Mouse (Mus musculus): ENCODE results near the gene C1qtnf7. TPM values are rescaled to one million over a fixed set of nuclear protein-coding genes. Genes with fewer than 3 reads are reported as not detected.

The C1qtnf7 gene
- 0.09 TPM for polyA plus RNA-seq (2021)

DNA sequence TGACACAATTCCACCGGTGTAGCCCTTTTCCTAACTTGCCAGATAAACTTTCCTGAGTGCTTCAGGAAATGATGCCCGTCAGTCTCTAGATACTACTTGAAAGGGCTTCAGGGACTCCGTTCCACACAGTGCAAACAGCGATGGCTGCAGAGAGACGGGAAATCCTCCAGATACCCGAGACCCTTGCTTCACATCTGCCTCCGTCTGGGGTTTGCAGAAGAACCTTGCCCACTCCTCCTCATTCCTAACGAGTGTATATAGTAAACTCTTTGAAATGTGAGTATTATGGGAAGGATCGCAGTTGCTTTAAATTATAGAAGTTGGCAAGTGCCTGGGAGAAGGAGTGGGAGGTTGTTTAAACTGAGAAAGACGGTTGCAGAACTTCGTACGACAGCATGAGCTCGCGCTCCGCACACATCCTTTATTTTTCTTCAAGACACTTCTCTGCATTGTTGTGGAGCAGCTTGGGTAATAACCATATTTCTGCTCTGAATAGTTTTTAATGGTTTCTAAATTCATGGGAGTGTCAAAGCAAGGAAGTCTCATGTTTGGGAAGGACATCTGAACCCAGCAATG, at the start of gene C1qtnf7:
C1qtnf7 (plus strand) TSS at position 138 of the 576 bp plus-strand sequence.
- TF ChIP-seq CTCF (IDR thresholded peaks at IDR 0.05): no peak
- ChIA-PET CTCF (no interaction called here), POLR2A (no interaction called here)
- in situ Hi-C loops (cut with MboI; ENCODE audit: low pct_unique_long_range_greater_than_20kb): no loop called here
- ATAC-seq (no peak), DNase-seq (ENCODE audit: low read depth, low spot score) (no peak)
- H3K27me3 ChIP-seq: no peaks in the 10 kb centered on the region

DNA sequence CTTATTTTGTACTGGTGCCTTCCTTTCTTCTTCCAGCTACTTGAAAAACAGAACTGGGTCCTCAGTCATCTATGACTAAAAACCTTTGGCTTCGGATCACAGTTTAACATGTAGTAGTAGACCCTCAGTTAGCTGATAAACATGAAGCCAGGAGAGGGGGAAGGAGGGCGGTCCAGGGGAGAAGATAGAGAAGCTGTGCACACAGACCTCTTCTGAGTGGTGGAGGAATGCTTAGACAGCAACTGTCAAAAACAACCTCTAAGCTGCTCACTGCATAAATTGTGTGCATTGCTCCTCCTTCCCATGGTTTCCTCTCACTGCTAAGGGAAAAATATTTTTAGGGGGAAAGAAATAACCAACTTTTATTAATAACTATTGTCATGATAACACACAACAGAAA, 48.6 kb upstream of the C1qtnf7 start:
- CTCF ChIA-PET: interaction anchor here (1.1 to 1.9 kb wide), 4 partner anchors 10 to 123 kb away, joined by 3 to 10 read pairs (median 4); no protein-coding TSS in a partner anchor

GRCm38 (mm10) chr5:43467214-43467613, 48.1 kb upstream of the C1qtnf7 start:
- ChIA-PET CTCF (interaction anchor here (1.1 to 1.8 kb wide), 3 partner anchors 11 to 122 kb away, joined by 3 to 4 read pairs (median 3); no protein-coding TSS in a partner anchor), POLR2A (interaction anchor here (1.2 kb wide), 1 partner anchor 10 kb away, joined by 6 read pairs; no protein-coding TSS in a partner anchor)
- ATAC-seq (no peak), DNase-seq (ENCODE audit: low read depth, low spot score) (no peak)
- in situ Hi-C loops (cut with MboI; ENCODE audit: low pct_unique_long_range_greater_than_20kb): no loop called here
- no peaks in the 10 kb centered on the region for H3K27me3 ChIP-seq
- no peak for TF ChIP-seq CTCF (IDR thresholded peaks at IDR 0.05)

More for the DNA sequence above, 48.6 kb upstream of the C1qtnf7 start:
- ATAC-seq (no peak), DNase-seq (ENCODE audit: low read depth, low spot score) (no peak)
- no peaks in the 10 kb centered on the region for H3K27me3 ChIP-seq
- no peak for TF ChIP-seq CTCF (IDR thresholded peaks at IDR 0.05)
- POLR2A ChIA-PET: interaction anchor here (1.1 to 1.2 kb wide), 2 partner anchors 10 to 23 kb away, joined by 3 to 6 read pairs; no protein-coding TSS in a partner anchor
- in situ Hi-C loops (cut with MboI; ENCODE audit: low pct_unique_long_range_greater_than_20kb): no loop called here

DNA sequence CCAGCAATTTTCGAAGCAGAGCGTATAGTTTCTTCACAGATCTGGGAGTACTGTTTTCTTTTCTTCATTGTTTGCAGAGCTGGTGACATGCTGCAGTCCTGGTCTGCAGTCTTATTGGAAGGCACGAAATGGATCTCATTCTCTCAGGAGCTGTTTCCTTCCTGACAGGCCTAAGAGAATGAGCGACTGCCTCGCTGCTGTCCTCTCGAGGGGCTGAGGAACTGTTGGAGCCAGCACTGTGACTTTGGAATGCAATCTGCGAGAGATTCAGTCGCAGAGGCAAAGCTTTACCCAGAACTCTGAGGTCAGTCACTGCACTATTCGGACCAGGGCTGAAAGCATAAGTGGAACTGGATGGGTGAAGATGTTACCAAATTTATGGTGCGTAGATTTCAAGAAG, 46.4 kb upstream of the C1qtnf7 start:
- no peaks in the 10 kb centered on the region for H3K27me3 ChIP-seq
- ATAC-seq (no peak), DNase-seq (ENCODE audit: low read depth, low spot score) (no peak)
- in situ Hi-C loops (cut with MboI; ENCODE audit: low pct_unique_long_range_greater_than_20kb): no loop called here
- ChIA-PET POLR2A (no interaction called here), CTCF (interaction anchor here (1.0 to 1.5 kb wide), 3 partner anchors 12 to 165 kb away, joined by 3 to 4 read pairs (median 4); no protein-coding TSS in a partner anchor)
- TF ChIP-seq CTCF (IDR thresholded peaks at IDR 0.05): no peak

- POLR2A ChIA-PET: no interaction called here
Observed at GRCm38 (mm10) chr5:43477953-43478352, 37.4 kb upstream of the C1qtnf7 start.

DNA sequence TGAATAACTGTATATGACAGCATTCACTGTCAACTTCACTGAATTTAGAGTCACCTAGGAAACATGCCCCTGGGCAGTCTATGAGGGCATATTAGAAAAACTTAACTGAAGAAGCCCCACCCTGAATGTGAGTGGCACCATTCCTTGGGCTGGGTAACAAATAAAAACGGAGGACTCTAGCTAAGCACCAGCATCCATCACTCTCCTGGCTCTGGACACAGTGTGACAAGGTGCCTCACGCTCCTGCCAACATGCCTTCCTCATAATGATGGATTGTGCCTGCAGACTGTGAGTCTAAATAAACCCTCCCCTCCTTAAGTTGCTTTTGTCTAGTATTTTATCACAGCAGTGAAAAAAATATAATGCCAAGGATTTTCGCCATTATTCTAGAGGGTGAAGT, 35.3 kb upstream of the C1qtnf7 start:
- in situ Hi-C loops (cut with MboI; ENCODE audit: low pct_unique_long_range_greater_than_20kb): no loop called here
- ChIA-PET CTCF (interaction anchor here (0.8 to 2.6 kb wide), 9 partner anchors 9 to 154 kb away, joined by 3 to 12 read pairs (median 3); no protein-coding TSS in a partner anchor), POLR2A (no interaction called here)
- H3K27me3 ChIP-seq: no peaks in the 10 kb centered on the region
- DNase-seq (ENCODE audit: low read depth, low spot score) (no peak), ATAC-seq (no peak)
- TF ChIP-seq CTCF (IDR thresholded peaks at IDR 0.05): no peak

More at GRCm38 (mm10) chr5:43477953-43478352, 37.4 kb upstream of the C1qtnf7 start:
- CTCF ChIA-PET: interaction anchor here (1.0 to 2.3 kb wide), 7 partner anchors 7 to 105 kb away, joined by 3 to 10 read pairs (median 4); no protein-coding TSS in a partner anchor
- in situ Hi-C loops (cut with MboI; ENCODE audit: low pct_unique_long_range_greater_than_20kb): no loop called here
- DNase-seq (ENCODE audit: low read depth, low spot score): no peak
- no peaks in the 10 kb centered on the region for H3K27me3 ChIP-seq
- TF ChIP-seq CTCF (IDR thresholded peaks at IDR 0.05): no peak
- ATAC-seq: no peak

DNA sequence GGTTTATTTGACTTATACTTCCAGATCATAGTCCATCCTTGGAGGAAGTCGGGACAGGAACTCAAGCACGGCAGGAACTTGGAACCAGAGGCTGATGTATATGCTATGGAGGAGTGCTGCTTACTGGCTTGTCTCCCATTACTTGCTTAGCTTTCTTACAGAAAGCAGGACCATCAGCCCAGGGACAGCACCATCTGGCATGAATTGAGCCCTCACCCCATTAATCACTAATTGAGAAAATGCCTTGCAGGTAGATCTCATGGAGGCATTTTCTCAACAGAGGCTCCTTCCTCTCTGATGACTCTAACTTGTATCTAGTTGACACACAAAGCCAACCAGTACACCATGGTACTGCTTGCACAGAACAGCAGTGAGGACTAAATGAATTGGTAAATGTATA, 34.6 kb upstream of the C1qtnf7 start:
- no peak for DNase-seq (ENCODE audit: low read depth, low spot score)
- CTCF ChIA-PET: interaction anchor here (1.3 to 3.5 kb wide), 7 partner anchors 10 to 154 kb away, joined by 3 to 15 read pairs (median 3); no protein-coding TSS in a partner anchor
- POLR2A ChIA-PET: no interaction called here
- H3K27me3 ChIP-seq: no peaks in the 10 kb centered on the region
- in situ Hi-C loops (cut with MboI; ENCODE audit: low pct_unique_long_range_greater_than_20kb): no loop called here
- no peak for ATAC-seq
- TF ChIP-seq CTCF (IDR thresholded peaks at IDR 0.05): no peak

DNA sequence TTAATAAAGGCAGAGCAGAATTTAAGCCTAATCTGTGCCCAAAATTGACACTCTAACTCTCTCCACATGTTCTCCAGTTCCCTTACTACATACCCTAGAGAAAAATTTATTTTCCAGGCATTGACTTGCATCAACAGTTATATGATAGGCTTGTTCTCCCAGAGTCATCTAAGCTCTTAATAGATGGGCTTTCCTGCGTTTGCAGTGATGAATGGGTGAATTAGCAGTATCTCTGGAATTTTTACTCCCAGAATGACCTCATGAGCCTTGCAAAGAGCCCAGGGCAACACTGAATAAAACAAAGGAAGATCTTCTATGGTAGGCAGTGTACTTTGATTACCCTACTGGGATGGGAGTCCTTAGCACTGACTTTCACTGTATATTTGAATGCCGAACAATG, 33.5 kb upstream of the C1qtnf7 start:
- DNase-seq (ENCODE audit: low read depth, low spot score) (peak; percentile 58), ATAC-seq (peak; percentile 90)
- in situ Hi-C loops (cut with MboI; ENCODE audit: low pct_unique_long_range_greater_than_20kb): no loop called here
- no peaks in the 10 kb centered on the region for H3K27me3 ChIP-seq
- ChIA-PET CTCF (interaction anchor here (1.2 to 3.5 kb wide), 4 partner anchors 20 to 153 kb away, joined by 4 to 15 read pairs (median 10); no protein-coding TSS in a partner anchor), POLR2A (interaction anchor here (0.6 to 1.0 kb wide), 4 partner anchors 19 to 167 kb away, joined by 3 read pairs; no protein-coding TSS in a partner anchor)
- TF ChIP-seq CTCF (IDR thresholded peaks at IDR 0.05): no peak

DNA sequence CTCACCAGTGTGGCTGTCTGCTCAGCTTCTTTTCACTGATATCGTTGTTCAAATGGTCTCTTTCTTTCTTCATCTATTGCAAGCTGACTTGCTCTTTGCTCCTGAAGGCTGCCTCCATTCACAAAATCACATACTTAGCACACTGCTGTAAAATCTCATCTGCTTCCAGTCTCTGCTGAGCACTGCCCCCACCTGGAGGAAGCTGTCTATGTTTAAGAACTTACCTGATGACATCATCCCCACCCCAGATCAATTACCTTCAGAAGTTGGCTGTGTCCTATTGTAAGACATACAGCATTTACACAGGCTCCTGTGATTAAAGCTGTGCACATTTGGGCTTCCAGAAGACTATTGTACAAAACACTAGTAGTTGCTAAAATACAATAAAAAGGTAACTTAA, 13.5 kb upstream of the C1qtnf7 start:
- ChIA-PET CTCF (interaction anchor here (1.3 to 3.8 kb wide), 9 partner anchors 9 to 81 kb away, joined by 3 to 16 read pairs (median 6); no protein-coding TSS in a partner anchor), POLR2A (interaction anchor here (1.1 kb wide), 1 partner anchor 58 kb away, joined by 4 read pairs; no protein-coding TSS in a partner anchor)
- TF ChIP-seq CTCF (IDR thresholded peaks at IDR 0.05): peak; percentile 24
- in situ Hi-C loops (cut with MboI; ENCODE audit: low pct_unique_long_range_greater_than_20kb): no loop called here
- ATAC-seq (no peak), DNase-seq (ENCODE audit: low read depth, low spot score) (no peak)
- no peaks in the 10 kb centered on the region for H3K27me3 ChIP-seq

DNA sequence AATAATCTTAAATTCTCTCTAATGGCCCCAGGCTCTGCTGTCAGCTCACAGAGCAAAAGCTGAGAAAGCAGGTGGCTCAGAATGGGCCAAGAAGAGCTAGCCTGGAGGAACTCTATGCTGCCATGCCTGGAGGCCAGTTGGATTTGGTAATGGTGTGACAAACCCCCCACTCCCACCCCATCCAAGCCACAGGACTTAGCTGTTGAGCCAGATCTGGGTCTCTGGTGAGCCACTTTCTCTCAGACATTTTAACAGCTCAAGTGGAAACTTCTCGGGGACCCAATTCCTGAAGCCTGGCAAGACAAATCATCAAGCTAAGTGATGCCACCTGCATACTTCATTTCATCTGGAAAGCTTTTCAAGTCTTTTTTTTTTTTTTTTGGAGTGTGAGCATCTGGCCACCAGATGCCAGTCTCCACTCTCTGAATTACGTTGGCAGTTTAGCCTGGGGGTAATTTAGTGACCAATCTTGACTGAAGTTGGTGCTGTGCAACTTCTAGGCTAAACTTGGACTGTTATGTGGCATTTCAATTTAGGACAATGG, 11.0 kb upstream of the C1qtnf7 start:
- no peaks in the 10 kb centered on the region for H3K27me3 ChIP-seq
- DNase-seq (ENCODE audit: low read depth, low spot score) (no peak), ATAC-seq (no peak)
- in situ Hi-C loops (cut with MboI; ENCODE audit: low pct_unique_long_range_greater_than_20kb): no loop called here
- TF ChIP-seq CTCF (IDR thresholded peaks at IDR 0.05): peak; percentile 44
- ChIA-PET CTCF (interaction anchor here (0.7 to 1.7 kb wide), 3 partner anchors 26 to 131 kb away, joined by 3 to 6 read pairs (median 4); no protein-coding TSS in a partner anchor), POLR2A (interaction anchor here (1.0 kb wide), 1 partner anchor 121 kb away, joined by 6 read pairs; no protein-coding TSS in a partner anchor)

Data from Patski (cell line).